Mouse (Mus musculus) heart, adult 18-20 months (tissue): ENCODE data around the gene Tspan18. TPM values are rescaled to one million over a fixed set of nuclear protein-coding genes. Genes with fewer than 3 reads are reported as not detected.

Experiments
- DNase-seq, 2 experiments: peaks; one replicate each; pipeline ENCODE4 v3.0.0; 2021 to 2022; ENCODE audit warnings: mixed read lengths in 1 of 2
- total RNA-seq, 2 experiments: library from RNA; stranded (reverse); gene quantifications; 2 replicates each; pipeline ENCODE4 v1.2.3; 2021

The Tspan18 gene
- total RNA-seq, 2 experiments from 2014 or later = 11.7 to 13.3 TPM

DNA sequence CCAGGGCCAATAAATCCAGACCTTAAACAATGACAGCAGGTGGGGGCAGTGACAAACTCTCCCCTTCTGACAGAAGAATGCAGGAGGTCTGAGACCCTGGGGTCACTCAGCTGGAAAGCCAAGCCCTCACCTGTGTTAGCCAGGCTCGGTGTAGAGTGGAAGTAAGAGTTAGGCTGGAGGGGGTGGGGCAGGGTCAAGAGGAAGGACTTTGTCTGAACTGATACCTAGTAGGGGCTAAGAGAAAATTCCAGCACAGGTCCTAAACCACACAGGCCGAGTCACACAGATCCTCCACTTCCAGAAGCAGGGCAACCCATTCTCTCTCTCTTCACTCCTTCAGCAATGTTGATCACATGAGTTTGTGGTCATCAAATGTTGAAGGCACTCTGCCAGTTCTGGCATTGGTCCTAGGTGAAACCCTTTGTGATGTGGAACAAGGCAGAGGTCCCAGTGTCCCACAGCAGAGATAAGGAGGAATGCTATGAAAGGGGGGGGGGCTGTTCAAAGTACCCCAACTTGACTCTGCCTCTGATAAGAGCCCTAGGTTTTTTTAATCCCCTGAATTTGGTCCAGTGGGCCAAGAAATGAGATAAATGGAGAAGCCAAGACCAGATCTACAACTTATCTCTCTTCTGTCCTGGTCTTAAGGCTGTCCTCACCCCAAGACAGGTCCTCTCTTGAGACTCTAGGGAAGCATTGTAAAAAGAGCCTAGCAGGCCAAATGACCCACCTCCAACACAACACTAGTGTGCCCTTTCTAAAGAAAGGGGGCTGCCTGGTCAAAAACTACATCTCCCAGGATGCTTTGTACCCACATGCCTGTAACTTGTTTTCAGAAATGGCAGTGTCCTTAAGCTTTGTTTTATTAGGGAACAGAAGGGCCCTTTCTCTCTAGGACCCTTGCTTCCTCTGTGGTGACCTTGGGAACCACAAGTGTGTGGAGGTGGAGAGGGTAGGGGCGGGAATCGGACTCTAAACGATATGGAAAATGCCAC is 71.7 kb downstream of the Tspan18 start:
- peak; percentile 78 to 83 for DNase-seq

DNA sequence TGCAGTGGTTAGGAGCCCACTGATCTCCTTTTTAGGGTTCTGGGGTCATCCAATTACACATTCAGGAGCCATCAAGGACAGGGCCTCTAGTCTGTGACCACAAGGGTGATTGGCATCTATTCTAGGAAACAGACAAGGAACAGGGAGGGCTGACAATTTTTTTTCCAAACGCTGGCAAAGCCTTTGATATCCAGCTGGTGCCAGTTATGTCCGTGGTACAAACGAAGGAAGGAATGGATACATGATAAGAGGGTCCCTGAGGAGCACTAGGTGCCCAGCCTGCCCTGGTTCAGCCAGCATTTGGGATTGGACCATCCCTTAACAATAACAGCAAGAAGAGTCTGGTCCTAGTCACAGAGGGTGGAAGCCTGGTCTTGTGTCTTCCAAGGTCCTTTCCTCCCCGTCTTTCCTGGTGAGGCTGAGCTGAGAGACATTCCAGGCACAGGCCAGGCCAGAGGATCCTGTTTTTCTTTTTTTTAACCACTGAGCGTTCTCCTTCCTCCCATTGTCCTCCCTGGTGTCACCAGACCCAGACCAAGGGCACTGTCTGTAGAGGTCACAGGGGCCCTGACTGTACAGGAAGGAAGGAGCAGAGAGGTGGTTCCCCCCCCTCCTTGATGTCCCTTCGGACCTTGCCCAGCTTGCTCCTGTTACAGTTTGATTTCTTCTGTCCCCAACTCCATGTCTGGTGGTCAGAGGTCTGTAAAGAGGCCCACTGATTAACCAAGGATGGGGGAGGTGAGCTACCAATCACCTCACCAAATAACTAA is 72.6 kb downstream of the Tspan18 start:
- peak; percentile 50 to 78 for DNase-seq

- no peak for DNase-seq
Observed at GRCm38 (mm10) chr2:93257634-93258033, 76.7 kb downstream of the Tspan18 start.

- no peak for DNase-seq
Observed at GRCm38 (mm10) chr2:93256735-93257405, 77.4 kb downstream of the Tspan18 start.

GRCm38 (mm10) chr2:93252356-93252755 is 81.9 kb downstream of the Tspan18 start:
- no peak for DNase-seq

DNA sequence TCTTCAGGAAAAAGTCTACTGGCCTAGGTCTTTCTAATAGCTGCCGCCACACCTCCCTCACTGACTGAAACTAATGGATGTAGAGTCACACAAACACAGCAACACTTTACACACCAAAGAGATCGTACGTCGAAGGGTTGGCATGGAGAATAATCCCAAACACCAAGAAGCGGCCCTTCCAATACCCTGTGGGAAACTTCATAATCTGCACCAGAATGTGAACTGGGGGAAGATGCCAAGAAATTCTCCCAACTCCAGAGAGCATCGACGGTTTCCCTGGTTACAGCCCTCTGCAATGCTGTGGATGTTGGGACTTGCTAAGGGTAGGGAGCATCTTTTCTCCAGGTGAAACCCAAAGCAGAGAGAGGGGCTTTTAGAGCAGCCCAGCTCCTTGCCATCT is 83.7 kb downstream of the Tspan18 start:
- no peak for DNase-seq

DNA sequence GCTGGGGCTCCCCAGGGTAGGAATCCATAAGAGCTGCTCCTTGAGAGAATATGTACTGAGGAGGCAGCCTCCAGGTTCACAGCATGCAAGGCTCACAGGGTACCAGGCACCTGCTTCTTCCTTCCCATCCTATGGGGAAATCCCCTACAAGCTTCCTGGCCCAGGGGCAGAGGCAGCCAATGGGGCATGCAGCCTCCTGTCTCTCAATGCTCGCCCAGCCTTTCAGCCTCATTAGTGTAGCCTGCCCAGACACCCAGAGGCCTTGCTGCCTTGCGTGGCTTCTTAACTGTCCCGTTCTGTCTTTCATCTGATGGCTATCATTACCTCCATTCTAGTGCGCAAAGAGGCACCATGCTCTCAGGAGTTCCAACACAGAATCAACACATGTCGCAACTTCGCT is 85.2 kb downstream of the Tspan18 start:
- DNase-seq = no peak

GRCm38 (mm10) chr2:93244090-93244443 is 90.2 kb downstream of the Tspan18 start:
- no peak for DNase-seq

GRCm38 (mm10) chr2:93243439-93244089 is 90.7 kb downstream of the Tspan18 start:
- DNase-seq = no peak

GRCm38 (mm10) chr2:93242166-93242565 is 92.1 kb downstream of the Tspan18 start:
- peak in 1 of 2 experiments; percentile 33 for DNase-seq

DNA sequence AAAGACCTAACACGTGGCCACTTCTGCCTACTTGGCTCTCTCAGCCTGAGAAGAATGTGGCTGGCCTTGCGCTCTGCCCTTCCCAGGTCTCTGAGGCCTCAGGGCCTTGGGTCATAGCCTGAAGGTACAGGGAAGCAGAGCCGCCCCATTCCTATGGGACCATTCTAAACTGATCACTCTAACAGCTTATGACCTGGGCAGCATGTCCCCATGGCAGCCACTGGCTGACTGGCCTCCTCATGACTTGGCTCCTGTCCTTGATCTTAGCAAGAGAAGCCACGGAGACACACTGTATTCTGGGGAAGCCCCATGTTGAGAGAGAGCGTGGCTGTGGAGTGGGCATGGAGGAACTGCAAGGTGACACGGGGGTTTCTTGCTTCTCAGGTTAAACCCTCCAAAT is 95.4 kb downstream of the Tspan18 start:
- DNase-seq = peak in 1 of 2 experiments; percentile 35

- DNase-seq = no peak
Observed at GRCm38 (mm10) chr2:93237055-93237454, 97.2 kb downstream of the Tspan18 start.

- DNase-seq = no peak
Observed at GRCm38 (mm10) chr2:93232141-93232540, 102.2 kb downstream of the Tspan18 start.

DNA sequence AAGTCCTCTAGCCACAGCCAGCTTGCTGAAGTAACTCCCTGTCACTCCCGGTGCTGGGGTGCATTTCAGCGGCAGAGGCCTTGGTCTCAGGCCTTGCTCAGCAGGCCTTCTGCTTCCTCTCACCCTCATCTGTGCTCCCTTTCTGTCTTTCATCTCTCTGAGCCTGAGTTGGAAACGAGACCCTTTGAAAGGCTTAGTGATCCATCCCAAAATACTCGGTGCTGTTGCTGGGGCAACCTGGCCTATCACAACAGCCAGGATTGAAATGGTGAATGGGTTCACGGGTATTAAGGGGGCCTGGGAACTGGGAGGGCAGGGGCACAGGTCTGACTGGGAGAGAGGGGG is 105.9 kb downstream of the Tspan18 start:
- no peak for DNase-seq

GRCm38 (mm10) chr2:93227713-93228479 is 106.4 kb downstream of the Tspan18 start:
- DNase-seq = no peak

GRCm38 (mm10) chr2:93226606-93227595 is 107.4 kb downstream of the Tspan18 start:
- DNase-seq = peak; percentile 84 to 94

DNA sequence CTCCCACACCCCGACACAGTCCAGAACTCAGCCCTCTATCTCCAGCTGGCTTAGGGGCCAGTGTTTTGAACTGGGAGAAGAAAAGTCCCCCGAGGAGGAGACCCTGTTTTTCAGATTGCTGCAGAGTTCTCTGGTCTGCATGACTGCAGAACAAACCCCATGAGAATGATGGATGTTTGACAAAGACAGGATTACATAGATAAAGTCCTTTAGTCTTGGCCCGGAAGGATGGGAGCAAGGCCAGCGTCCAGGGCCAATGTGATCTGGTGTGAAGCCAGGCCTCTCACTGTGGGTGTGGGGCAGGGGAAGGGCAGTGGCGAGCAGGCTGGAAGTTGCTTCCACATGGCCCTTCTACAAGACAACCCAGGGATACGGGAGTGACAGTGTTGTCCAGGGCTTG is 110.8 kb downstream of the Tspan18 start:
- peak; percentile 61 to 63 for DNase-seq

DNA sequence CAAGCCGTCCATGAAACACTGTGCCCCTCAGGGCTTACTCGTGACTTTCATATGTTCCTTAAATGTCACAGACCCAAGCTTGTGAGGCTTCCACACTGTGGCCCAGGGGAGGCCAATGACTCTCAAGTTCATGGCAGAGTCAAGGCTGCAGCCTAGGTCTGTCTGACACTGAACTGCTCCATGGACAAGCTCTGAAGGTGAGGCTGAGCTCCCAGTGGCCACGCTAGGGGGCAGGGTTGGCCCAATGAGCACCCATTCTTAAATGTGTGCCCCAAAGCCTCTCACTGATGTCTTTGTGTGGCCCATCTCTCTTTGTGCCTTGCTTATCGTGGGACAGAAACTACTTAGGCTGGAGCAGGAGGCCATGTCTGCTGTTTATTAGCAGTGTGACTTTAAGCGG is 113.9 kb downstream of the Tspan18 start:
- DNase-seq = no peak

- DNase-seq = no peak
Observed at GRCm38 (mm10) chr2:93219576-93219975, 114.7 kb downstream of the Tspan18 start.
